Mouse (Mus musculus): ENCODE data around the gene Auh. TPM values are rescaled to one million over a fixed set of nuclear protein-coding genes. Genes with fewer than 3 reads are reported as not detected.

Gene Auh
- total RNA-seq, 4 experiments from 2014 or later: 103 to 112 (median 107) TPM

DNA sequence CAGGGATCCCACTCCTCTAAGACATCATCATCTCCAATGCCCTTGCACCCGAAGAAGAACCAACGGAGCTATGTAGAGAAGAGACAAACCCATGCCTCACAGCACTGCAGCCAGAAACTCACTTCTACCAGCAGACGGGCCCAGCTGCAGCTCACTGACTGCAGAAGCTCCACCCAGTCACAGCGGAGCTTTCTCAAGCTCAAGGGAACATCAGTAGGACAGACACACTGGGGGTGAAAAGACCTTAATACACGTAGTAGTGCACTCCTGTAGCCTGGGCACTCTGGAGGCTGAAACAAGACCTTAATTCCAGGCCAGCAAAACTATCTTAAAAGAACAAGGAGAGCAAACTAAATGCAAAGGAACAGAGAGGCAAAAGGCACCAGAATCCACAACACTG, 5.0 kb downstream of the Auh start:
- DNase-seq (ENCODE audit: low spot score in 2 of 2): no peak

DNA sequence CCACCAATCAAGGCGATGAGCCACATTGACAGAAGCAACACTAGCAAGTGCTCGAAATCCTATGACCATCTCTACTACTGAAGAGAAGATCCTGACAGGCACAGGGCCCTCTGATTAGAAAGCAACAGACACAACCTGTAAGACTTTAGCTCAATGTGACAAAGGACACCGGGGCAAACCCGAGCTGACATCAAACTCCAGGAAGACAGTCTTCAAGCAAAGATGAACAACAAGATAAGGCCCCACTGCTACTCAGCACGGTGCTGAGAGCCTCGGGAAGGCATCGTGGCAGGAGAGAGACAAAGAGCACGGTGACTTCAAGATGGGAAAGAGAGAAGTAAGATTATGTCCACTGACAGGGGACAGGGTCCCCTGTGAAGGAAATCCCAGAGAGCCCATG, 7.5 kb downstream of the Auh start:
- DNase-seq (ENCODE audit: low spot score in 2 of 2): no peak

DNA sequence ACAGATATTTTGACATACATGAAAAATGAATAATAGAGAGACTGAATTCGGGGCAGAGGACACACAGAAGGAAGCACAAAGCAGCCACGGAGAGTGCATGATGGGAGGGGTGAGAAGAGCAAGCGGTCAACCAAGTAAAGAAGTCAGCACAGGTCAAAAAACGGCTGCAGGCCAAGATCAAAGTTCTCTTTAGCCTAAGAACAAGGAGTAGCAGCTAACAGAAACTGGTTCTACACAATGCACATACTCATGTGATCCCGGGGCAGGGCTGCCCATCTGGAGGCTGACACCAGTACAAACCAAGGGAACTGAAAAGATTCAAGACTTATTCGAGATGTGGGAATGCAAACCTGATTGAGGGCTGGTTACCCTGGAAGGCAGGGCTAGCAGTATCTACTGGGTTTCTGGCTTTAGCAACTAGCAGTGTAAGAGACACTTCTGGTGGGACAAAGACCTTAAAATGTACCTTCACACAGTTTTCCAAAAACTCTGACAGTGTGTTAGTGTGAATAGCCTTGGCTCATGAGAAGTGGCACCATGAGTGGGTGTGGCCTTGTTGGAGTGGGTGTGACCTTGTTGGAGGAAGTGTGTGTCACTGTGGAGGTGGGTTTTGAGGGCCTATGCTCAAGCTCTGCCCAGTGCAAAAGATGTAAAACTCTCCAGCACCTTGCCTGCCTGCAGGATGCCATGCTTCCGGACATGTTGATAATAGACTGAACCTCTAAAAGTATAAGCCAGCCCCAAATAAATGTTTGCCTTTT, 8.2 kb downstream of the Auh start:
- DNase-seq (ENCODE audit: low spot score in 2 of 2): no peak

DNA sequence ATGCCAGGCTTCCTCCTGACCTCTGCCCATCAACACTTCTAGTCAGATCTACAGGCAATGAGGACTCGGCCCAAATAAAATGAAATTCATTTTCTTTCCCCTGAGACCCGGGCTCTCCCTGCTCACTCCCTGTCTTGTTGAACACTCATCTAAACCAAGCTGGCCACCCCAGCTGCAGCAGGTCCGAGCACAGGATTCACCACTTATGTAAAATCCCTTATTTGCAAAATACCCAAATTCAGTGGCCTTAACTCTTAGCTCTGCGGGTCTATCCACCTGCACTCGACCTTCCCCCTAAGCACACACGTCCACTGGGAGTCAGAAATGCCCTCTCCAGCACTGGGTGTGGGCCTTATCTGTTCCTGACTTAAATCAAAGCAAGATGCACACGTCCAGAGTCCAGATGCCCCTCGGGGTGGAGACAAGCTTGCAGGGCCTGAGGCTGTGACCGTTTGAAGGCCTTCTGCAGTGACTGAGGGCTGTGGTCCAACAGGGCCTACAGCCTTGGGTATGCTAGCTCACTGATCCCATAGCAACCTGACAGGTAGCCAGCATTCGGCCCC, 9.6 kb downstream of the Auh start:
- no peak for DNase-seq (ENCODE audit: low spot score in 2 of 2)

DNA sequence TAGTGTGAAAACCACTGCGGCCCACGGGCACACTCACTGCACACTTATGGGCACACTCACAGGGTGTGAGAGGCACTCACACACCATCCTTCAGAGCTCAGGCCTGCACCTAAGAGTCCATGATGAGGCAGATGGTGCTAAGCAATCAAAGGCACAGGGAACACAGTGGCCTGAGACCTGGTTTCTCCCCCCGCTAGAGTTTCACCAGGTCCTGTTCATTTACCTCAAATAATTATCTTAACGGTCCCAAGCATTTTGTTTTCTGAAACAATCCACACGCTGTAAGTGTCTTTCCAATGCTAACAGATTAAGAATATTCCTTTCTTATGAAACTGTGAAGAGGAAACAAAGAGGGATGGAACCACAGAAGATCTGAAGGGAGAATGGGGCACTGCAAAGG, 11.1 kb downstream of the Auh start:
- DNase-seq (ENCODE audit: low spot score in 2 of 2): no peak

DNA sequence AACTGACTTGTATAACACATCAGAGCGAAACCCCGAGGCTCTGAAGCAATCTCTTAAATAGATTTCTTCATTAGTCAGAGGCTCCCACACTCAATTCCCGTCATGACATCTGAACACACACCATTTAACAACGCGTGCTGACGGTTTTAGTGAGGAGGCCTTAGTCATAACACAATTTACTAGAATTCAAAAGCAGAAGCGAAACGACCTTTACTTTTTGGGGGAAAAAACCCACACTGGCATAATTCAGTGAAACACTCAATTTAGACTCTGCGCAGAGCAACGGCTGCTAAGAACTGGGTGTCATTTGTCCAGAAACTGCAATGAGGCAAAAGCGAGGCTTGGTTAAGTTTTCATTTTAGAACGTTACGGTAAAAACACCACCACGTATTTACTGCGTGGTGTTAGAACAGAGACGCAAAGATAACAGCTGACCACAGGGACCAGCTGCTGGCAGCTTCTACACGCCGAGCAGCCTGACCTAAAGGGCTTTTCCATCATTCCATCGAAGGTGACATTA, 14.8 kb downstream of the Auh start:
- no peak for DNase-seq (ENCODE audit: low spot score in 2 of 2)

DNA sequence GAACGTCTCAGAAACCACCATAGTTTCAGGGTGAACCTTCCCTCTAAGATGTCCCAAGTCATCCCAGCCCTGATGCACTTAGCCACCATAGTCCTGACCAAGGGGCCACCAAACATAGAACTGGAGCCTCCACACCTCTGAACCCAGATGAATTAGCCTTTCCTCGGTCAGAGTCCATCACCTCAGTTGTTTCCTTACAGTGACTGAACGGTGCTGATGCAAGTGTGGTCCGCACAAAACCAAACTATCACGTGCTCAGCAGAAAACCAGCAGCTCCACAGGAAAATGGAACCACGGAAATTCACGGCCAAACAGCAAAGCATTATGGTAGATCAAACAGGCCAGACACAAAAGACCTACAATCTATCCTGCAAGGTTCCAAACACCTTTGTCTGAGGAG, 15.6 kb downstream of the Auh start:
- no peak for DNase-seq (ENCODE audit: low spot score in 2 of 2)

DNA sequence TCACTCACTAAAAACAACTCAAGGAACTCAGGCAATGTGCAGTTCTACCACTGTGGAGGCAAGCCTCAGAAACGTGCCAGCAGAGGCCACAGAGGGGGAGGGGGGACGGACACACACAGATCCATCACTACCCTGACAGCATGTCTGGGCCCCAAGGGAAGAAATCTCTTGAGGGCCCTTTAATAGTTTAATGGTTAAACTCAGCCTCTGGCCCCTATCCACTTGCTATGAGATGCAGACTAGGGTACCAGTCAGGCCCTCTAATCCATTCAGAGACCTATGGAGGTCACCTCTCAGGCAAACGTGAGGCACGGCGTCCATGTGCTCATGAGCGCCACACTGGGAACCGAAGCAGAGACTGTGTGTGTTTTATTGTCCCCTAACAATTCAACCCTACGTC, 17.0 kb downstream of the Auh start:
- no peak for DNase-seq (ENCODE audit: low spot score in 2 of 2)

DNA sequence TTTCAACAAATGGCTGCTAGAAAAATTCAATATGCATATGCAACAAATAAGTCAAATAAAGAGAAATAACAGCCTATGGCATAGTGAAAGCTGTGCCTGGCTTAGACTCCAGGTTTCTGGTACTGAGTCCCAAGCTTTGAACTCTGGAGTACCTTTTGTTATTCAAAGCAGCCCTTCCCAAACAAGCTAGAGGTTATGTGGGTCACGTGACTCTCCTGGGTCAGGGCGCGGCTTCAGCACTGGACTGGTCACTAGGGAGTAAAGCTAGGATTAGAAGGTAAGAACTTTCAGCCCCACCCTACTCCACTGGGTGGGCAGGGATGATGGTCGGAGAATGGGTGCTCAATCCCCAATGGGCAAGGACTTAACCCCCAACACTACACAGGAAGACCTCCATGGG, 18.2 kb downstream of the Auh start:
- DNase-seq (ENCODE audit: low spot score in 2 of 2): no peak

DNA sequence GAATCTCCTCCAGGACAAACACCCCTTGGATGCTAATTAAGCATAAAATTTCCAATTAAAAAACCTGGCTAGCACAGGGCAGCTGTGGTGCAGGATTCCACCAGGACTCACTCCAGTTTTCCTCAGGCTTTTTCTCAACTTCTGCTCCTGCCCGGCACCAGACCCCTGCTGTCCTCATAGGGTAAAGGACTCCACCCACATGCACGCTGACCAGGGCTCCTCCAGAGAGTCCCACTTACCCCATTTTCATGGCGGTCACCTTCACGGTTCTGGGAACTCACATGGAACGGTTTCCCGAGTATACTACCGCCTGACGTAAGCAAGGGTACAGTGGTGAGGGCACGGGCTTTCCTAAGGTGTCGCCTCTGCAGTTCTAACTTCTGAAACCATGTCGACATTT, 23.2 kb downstream of the Auh start:
- DNase-seq (ENCODE audit: low spot score in 2 of 2): no peak

DNA sequence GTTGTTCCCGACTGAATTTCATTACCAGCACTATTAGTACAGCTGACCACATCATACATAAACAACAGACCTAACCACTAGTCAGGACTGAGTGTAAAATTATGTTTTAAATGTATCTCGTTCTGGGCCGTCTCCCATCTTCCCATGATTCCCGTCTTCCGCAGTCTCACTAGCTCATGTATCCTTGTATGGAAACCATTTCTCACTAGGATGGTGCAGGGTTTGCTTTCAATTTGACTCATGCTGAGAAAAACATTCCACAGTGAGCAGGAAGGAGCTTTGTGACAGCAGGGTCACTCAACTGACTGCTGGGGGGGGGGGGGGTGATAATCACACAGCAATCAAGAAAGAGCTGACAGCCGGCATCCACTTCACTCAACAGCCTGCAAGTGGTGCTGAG, 25.3 kb downstream of the Auh start:
- DNase-seq (ENCODE audit: low spot score in 2 of 2): no peak

DNA sequence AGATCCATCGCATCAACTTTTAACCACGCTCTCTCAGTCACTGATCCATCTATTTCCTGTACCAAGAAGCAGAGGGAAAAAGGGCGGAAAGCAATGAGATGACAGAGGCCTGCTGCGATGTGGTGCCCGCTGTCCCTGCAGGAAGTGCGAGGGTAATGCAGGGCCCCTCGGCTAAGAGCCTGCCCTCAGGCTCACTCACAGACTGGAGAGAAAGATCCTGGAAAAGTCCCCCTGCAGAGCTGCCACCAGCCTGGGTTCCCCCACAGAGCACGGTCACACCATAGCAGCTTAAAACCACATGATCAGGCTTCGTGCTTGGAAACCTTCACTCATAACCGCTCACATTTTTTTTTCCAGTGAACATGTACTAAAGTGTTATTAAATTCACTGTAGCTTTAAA, 25.7 kb downstream of the Auh start:
- no peak for DNase-seq (ENCODE audit: low spot score in 2 of 2)

DNA sequence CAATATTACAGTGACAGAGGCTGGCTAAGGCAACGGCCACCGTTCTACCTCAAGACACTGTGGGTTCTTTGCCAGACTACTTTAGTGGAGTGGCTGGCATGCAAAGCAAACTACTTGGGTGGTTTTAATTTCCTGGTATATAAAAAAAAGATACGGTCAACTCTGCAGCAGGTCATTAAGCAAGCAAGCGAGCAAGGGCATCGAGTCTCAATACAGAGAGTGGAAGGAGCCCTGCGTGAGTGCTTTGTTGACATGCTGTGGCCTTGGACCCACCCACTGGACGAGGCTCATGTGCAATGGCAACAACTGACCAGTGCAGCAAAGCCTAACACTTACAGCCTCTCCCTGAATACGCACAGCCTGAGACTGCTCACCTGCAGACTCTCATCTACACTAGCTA, 27.0 kb downstream of the Auh start:
- DNase-seq (ENCODE audit: low spot score in 2 of 2): no peak

DNA sequence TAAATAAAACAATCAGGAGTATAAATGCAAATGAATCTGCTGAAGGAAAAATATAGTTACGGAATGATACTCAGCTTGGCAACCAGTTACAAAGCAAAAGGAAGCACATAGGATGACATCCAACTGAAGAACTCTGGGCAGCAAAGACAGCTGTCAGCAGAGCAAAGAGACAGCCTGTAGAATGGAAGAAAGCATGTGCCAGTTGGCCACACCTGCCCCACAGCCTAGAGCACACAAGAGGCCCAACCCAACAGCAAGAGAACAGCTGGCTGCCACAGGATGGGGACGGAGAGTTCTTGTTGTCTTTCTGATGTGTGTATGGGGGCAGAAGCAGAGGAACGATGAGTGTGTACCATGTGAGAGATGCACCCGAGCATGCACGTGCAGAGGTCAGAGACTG, 29.8 kb downstream of the Auh start:
- peak in 1 of 2 experiments; percentile 18 for DNase-seq (ENCODE audit: low spot score in 2 of 2)

DNA sequence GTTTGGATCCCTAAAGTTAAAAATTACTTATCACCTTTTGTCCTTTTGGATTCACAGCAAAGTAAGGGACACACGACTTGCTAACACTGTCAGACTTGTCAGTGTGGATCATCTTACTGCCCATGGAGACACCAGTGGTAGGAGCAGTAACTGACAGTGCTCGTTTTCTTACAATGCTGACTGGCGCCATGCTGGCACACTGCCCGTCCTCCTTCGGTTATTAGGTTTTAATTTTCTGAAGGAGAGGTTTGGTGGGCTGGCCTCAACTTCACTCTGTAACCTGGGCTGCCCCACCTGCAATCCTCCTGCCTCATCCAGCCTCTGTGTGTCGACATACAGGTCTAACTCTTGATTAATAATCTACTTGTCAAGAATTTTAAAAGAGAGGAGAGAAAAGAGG, 31.7 kb downstream of the Auh start:
- DNase-seq (ENCODE audit: low spot score in 2 of 2): no peak

DNA sequence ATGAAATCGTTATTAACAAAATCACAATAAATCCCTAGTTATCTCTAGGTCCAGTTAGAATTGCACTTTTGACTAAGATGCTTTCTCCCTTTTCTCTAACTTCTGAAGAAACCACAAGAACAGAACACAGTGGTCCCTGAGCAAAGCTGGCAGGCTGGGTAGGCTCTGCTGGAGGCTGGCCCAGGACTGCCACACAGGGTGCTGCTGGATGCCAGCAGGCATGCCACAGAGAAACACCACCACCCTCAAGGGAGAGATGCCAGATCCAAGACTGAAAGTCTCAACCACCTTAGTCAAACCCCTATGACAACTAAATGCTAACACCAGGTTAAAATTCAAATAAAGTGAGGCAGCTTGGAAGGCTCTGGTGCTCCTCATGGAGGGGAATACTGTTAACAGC, 36.7 kb downstream of the Auh start:
- DNase-seq (ENCODE audit: low spot score in 2 of 2): peak; percentile 25 to 63

DNA sequence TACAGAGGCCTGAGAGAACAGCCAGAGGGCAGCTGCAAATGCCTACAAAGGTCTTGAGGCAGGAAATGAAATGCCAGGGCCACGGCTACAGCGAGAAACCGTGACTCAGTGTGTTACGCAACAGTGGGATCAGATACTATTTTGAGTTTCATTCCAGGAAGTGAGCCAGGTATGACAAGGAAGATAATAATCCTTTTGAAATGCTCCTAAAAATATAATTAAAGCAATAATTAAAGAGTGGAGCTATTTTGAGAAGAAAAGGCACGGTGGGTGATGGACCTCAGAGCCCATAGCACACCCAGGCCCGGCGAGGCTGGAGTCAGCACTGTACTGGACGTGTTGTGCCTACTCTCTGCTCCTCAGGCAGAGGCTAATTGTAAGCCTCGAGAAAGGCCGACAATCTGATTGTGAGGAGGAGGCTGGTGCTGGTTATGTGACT, 37.4 kb downstream of the Auh start:
- peak; percentile 29 to 34 for DNase-seq (ENCODE audit: low spot score in 2 of 2)

DNA sequence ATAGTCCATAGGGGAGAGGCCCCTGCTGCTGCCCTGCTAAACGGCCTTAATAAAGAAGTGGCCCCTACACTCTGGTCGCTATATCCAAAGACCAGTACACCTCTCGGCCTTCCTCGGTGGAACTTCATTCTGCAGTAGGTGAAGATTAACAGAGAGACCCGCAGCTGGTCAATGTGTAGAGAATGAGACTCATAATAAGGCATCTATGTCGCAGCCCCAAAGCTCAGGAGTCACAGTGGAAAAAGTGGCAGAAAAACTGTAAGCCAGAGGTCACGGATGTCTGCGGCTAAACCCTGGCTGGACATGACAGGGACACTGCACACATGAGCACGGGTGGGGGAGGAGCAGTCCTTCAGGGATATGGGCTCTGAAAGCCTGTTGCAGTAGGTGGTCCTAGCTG, 39.2 kb downstream of the Auh start:
- no peak for DNase-seq (ENCODE audit: low spot score in 2 of 2)

DNA sequence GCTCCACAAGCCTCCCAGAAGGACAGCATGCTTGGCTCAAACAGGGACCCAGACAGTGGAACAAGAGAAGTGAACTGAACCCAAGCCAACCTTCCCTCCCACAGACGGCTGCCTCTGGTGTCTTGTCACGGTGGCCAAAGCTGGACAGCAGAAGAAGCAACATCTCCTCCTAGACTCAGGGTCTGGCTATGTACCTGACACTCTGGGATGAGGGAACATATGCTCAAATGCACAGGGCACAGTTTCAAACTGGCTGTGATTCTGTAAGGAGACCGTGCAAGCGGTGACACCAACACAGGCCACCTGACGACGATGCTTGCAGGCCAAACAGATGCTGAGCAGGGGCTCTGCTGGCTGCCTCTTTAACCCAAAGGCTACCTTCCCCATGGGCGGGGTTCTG, 42.7 kb downstream of the Auh start:
- no peak for DNase-seq (ENCODE audit: low spot score in 2 of 2)

DNA sequence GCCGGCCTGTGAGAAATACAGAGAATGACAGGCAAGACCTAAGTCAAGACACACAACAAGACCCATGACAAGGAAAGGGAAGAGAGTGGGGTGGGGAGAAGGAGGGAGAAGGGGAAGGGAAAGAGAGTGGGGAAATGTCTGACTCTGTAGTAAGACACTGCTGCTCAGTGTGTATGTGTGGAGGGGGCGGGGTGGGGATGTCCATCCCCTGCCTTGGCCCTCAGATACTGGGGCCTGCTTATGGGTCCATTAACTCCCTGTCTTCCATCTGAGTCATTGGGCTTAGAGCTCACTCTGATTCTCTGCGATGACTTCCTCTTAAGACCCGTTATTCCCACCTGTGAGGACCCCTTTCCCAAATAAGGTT, 45.5 kb downstream of the Auh start:
- DNase-seq (ENCODE audit: low spot score in 2 of 2): no peak

DNA sequence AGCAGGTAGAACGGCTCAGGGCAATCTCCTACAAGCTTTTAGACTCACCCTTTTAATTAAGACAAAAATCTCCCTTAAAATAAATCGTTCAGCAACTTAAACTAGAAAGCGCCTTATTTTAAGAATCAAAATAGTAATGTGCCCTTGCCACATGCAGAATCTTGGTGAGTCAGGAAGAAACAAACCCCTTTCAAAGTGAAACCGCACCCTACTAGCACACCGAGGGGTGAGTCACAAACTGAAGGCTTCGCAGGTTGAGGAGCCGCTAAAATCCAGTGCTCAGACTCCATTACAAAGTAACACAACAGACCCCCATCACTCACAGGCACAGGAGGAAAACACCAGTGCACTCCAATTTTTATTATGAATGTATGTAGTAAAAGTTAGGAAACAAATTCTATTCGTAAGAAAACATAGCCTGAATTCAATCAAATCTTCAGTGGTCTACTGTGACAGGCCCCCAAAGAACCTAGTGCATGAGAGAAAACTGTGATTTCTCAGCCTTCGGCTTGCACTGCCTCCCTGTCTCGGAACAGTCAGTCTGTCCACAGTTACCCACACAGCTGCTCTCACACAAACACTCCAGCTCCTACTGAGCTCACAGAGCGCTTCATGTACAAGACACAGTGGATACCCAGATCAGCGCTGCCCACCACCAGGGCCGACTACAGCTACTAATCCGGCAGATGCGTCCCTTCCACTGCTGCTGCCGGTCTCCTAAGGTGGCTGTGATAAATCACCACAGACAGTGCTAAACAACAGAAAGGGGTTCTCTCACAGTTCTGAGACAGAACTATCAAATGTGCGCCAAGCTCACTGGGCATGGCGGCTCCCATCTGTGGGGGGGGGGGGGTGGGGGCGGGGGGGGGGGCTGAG, 46.2 kb downstream of the Auh start:
- no peak for DNase-seq (ENCODE audit: low spot score in 2 of 2)

DNA sequence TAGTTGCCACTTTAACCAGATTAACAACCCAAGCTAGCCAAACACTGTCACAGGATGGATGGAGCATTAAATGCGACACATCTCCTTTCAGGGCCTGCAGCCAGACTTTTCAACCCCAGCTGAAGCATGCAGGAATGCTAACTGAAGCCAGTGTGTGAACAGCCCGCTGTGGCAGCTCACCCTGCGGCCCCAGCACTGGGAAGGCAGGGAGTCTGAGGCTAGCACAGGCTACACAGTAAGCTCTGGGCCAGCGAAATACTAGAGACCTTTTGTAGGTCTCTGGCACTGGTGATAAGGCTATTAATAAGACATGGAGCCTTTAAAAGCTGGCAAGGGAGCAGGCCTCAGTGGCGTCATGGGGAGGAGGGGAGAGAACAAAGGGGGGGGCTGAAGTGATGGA, 49.1 kb downstream of the Auh start:
- no peak for DNase-seq (ENCODE audit: low spot score in 2 of 2)

Data from layer of hippocampus, adult 8-10 months (tissue).